Mouse (Mus musculus) lung, embryonic 15.5 days (tissue): ENCODE measurements around the gene Cps1. TPM values are rescaled to one million over a fixed set of nuclear protein-coding genes. Genes with fewer than 3 reads are reported as not detected.
A peak's percentile ranks its signal among the peaks of the same experiment; 100 is the strongest.

Experiments
- ATAC-seq: fragments of 200-750 bp; cut with Nextera tagmentation; 2 replicates; pipeline ENCODE4 v1.8.0; 2017; ENCODE audit warnings: moderate number of reproducible peaks, borderline replicate concordance; ENCODE audit not compliant: low FRiP score, low TSS enrichment; ENCODE audit errors: extremely low read depth
- H3K27ac ChIP-seq: fragments of 300-500 bp; sonication (generic); 2 replicates; pipeline ENCODE4 v1.5.1; 2015; ENCODE audit warnings: moderate library complexity, mild to moderate bottlenecking, inconsistent platforms
- H3K27me3 ChIP-seq: fragments of 300-500 bp; sonication (generic); 2 replicates; pipeline ENCODE4 v1.6.1; 2015; ENCODE audit warnings: inconsistent platforms
- H3K36me3 ChIP-seq: fragments of 300-500 bp; sonication (generic); 2 replicates; pipeline ENCODE4 v1.6.1; 2015; ENCODE audit warnings: inconsistent platforms
- H3K4me1 ChIP-seq: fragments of 300-500 bp; sonication (generic); 2 replicates; pipeline ENCODE4 v1.6.1; 2015; ENCODE audit warnings: inconsistent platforms
- H3K4me2 ChIP-seq: fragments of 300-500 bp; sonication (generic); 2 replicates; pipeline ENCODE4 v1.6.1; 2015; ENCODE audit warnings: inconsistent platforms, mild to moderate bottlenecking, moderate library complexity
- H3K4me3 ChIP-seq: fragments of 300-500 bp; sonication (generic); 2 replicates; pipeline ENCODE4 v1.5.1; 2015; ENCODE audit warnings: mild to moderate bottlenecking, inconsistent platforms
- H3K9ac ChIP-seq: fragments of 300-500 bp; sonication (generic); 2 replicates; pipeline ENCODE4 v1.6.1; 2015; ENCODE audit warnings: inconsistent platforms
- H3K9me3 ChIP-seq: fragments of 300-500 bp; sonication (generic); 2 replicates; pipeline ENCODE4 v1.6.1; 2016; ENCODE audit warnings: inconsistent platforms
- WGBS: fragments of 180-500 bp; shearing (Covaris S2); methylation state at CpG from one replicate; pipeline ENCODE4 v1.1.7; 2015; 5-methylcytosine and 5-hydroxymethylcytosine counted together
- polyA plus RNA-seq: library from polyadenylated mRNA; unstranded; fragments of >200 nt; fragmentation: Nextera tagmentation; extraction: Ambion mirVana; gene quantifications from 2 replicates; pipeline ENCODE4 v1.2.1, GENCODE M21; 2015

Cps1 gene
- polyA plus RNA-seq, 1 experiment from 2014 or later, result 1.1 TPM

GRCm38 (mm10) chr1:67143939-67144338, 21.1 kb downstream of the Cps1 start:
- no peak overlapping the region for H3K9ac ChIP-seq
- no peaks in the 10 kb centered on the region for H3K9me3 ChIP-seq
- H3K27me3 ChIP-seq, result no peaks in the 10 kb centered on the region
- 4% methylated on average over 8 of the region's 8 CpGs for WGBS
- no peak overlapping the region for H3K27ac ChIP-seq
- no peak overlapping the region for H3K4me3 ChIP-seq
- ATAC-seq, result no peak
- H3K36me3 ChIP-seq, result no peaks in the 10 kb centered on the region
- H3K4me1 ChIP-seq, result no peaks in the 10 kb centered on the region; the same call in 1 of the 2 replicates
- H3K4me2 ChIP-seq, result no peak overlapping the region

- H3K27ac ChIP-seq, result peak overlapping the region; percentile 33; the same call in 1 of the 2 replicates
Measured at GRCm38 (mm10) chr1:67151246-67151645, 28.4 kb downstream of the Cps1 start.

GRCm38 (mm10) chr1:67167283-67167682, 44.5 kb downstream of the Cps1 start:
- 79% methylated on average over 4 of the region's 4 CpGs for WGBS
- Histone ChIP-seq H3K27me3 (no peaks in the 10 kb centered on the region), H3K9me3 (no peaks in the 10 kb centered on the region), H3K4me1 (no peaks in the 10 kb centered on the region), H3K9ac (no peak overlapping the region), H3K27ac (no peak overlapping the region), H3K4me3 (no peak overlapping the region), H3K4me2 (no peak overlapping the region), H3K36me3 (no peaks in the 10 kb centered on the region)
- ATAC-seq, result no peak

More at GRCm38 (mm10) chr1:67151246-67151645, 28.4 kb downstream of the Cps1 start:
- no peak overlapping the region for H3K4me2 ChIP-seq
- H3K4me1 ChIP-seq, result no peaks in the 10 kb centered on the region
- ATAC-seq, result peak; percentile 52; the same call in 1 of the 2 replicates
- H3K9ac ChIP-seq, result no peak overlapping the region
- 46% methylated on average over 3 of the region's 3 CpGs for WGBS
- no peaks in the 10 kb centered on the region for H3K27me3 ChIP-seq
- no peaks in the 10 kb centered on the region for H3K36me3 ChIP-seq
- H3K4me3 ChIP-seq, result no peak overlapping the region
- H3K9me3 ChIP-seq, result no peaks in the 10 kb centered on the region

DNA sequence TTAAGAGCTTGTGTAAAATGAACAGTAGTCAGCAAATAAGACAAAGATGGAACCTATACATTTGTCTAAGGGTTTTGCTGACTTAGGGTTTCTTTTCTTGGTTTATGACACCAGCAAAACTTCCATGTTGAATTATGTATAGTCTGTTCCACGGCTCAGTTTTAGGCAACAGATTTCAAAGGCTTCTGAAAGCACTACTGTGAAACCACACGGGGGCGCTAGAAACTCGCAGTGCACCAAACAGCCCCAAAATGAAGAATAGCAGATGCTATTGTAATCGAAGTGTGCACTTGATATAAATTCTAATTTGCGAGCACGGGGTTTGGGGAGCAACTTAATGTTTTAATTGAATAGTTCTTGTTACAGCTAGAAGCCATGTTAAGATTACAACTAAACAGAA, 58.3 kb downstream of the Cps1 start:
- 6% methylated on average over 7 of the region's 7 CpGs for whole genome bisulfite sequencing
- Histone ChIP-seq H3K9ac (no peak overlapping the region), H3K27ac (no peak overlapping the region), H3K36me3 (no peaks in the 10 kb centered on the region), H3K9me3 (no peaks in the 10 kb centered on the region), H3K27me3 (no peaks in the 10 kb centered on the region), H3K4me2 (no peak overlapping the region), H3K4me1 (0 out of 2 replicates have a peak, but pooled peaks cover 4% of the 10 kb centered on the region), H3K4me3 (no peak overlapping the region)
- ATAC-seq, result no peak

DNA sequence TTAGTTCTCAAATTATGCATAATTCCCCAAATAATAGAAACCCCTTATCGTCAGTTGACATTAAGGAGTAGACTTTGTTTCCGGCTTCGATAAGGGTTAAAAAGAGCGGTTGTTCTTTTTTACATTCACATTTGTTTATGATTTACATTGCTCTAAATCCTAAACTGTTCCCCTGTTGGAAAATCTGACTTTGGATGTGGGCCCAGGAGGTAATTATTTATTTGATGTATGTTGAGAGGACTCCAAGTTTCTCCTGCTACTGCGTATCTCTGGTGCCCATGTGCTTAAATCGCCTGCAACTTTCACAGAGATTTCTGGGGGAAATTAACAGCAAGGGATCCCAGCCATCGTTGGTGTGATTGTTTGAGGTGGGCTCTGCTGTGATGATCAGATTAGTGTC, 59.4 kb downstream of the Cps1 start:
- no peak for ATAC-seq
- WGBS, result 50% methylated on average over 7 of the region's 7 CpGs

DNA sequence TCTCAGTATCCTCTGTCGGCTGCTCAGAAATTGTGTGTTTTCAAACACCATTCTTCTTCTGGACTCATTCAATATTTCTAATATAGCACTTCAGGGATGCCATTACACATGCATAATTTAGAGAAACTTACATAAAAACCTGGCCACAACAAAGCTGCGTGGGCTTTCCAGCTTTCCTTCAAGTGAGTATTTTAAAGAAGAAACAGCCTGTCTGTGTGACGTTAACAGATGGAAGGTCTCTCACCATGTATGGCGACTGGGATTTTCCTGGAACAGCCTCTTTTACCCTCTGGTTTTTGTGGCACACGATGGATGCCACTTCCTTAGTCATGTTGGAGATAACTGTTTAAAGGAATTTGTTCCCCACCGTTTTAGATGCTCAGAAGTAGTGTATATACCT, 60.7 kb downstream of the Cps1 start:
- Histone ChIP-seq H3K27ac (no peak overlapping the region), H3K4me3 (no peak overlapping the region), H3K27me3 (no peaks in the 10 kb centered on the region), H3K36me3 (no peaks in the 10 kb centered on the region), H3K9me3 (no peaks in the 10 kb centered on the region), H3K4me1 (0 out of 2 replicates have a peak, but pooled peaks cover 4% of the 10 kb centered on the region), H3K4me2 (no peak overlapping the region), H3K9ac (no peak overlapping the region)
- WGBS, result 59% methylated on average over 6 of the region's 6 CpGs
- no peak for ATAC-seq

More for the DNA sequence above, 59.4 kb downstream of the Cps1 start:
- Histone ChIP-seq H3K9ac (no peak overlapping the region), H3K36me3 (no peaks in the 10 kb centered on the region), H3K9me3 (no peaks in the 10 kb centered on the region), H3K27me3 (no peaks in the 10 kb centered on the region), H3K4me3 (no peak overlapping the region), H3K4me1 (0 out of 2 replicates have a peak, but pooled peaks cover 4% of the 10 kb centered on the region), H3K27ac (no peak overlapping the region), H3K4me2 (no peak overlapping the region)

- no peak overlapping the region for H3K27ac ChIP-seq
- no peaks in the 10 kb centered on the region for H3K36me3 ChIP-seq
- no peaks in the 10 kb centered on the region for H3K9me3 ChIP-seq
- H3K4me3 ChIP-seq, result no peak overlapping the region
- no peak for ATAC-seq
- 0 out of 2 replicates have a peak, but pooled peaks cover 4% of the 10 kb centered on the region for H3K4me1 ChIP-seq
- WGBS, result 72% methylated on average over 3 of the region's 3 CpGs
- no peak overlapping the region for H3K9ac ChIP-seq
- no peak overlapping the region for H3K4me2 ChIP-seq
- no peaks in the 10 kb centered on the region for H3K27me3 ChIP-seq
Measured at GRCm38 (mm10) chr1:67184134-67184533, 61.3 kb downstream of the Cps1 start.

GRCm38 (mm10) chr1:67197335-67197734, 74.5 kb downstream of the Cps1 start:
- no peak for ATAC-seq
- H3K9me3 ChIP-seq, result no peaks in the 10 kb centered on the region
- 89% methylated on average over 2 of the region's 2 CpGs for WGBS

GRCm38 (mm10) chr1:67218339-67218944, 95.6 kb downstream of the Cps1 start:
- Histone ChIP-seq H3K9ac (no peak overlapping the region), H3K36me3 (no peaks in the 10 kb centered on the region), H3K9me3 (no peaks in the 10 kb centered on the region), H3K4me3 (no peak overlapping the region), H3K4me2 (no peak overlapping the region), H3K27me3 (no peaks in the 10 kb centered on the region), H3K4me1 (no peaks in the 10 kb centered on the region), H3K27ac (no peak overlapping the region)
- WGBS, result 27% methylated on average over 2 of the region's 2 CpGs
- no peak for ATAC-seq

More at GRCm38 (mm10) chr1:67197335-67197734, 74.5 kb downstream of the Cps1 start:
- no peaks in the 10 kb centered on the region for H3K36me3 ChIP-seq
- no peak overlapping the region for H3K9ac ChIP-seq
- no peak overlapping the region for H3K4me3 ChIP-seq
- no peak overlapping the region for H3K27ac ChIP-seq
- no peak overlapping the region for H3K4me2 ChIP-seq
- no peaks in the 10 kb centered on the region for H3K4me1 ChIP-seq
- no peaks in the 10 kb centered on the region for H3K27me3 ChIP-seq

GRCm38 (mm10) chr1:67223666-67224065, 100.8 kb downstream of the Cps1 start:
- no peak overlapping the region for H3K4me3 ChIP-seq
- no peak overlapping the region for H3K4me2 ChIP-seq
- H3K4me1 ChIP-seq, result no peaks in the 10 kb centered on the region
- no peak overlapping the region for H3K9ac ChIP-seq
- H3K36me3 ChIP-seq, result no peaks in the 10 kb centered on the region
- no peaks in the 10 kb centered on the region for H3K9me3 ChIP-seq
- H3K27ac ChIP-seq, result no peak overlapping the region
- WGBS, result 69% methylated on average over 7 of the region's 7 CpGs
- ATAC-seq, result no peak
- H3K27me3 ChIP-seq, result no peaks in the 10 kb centered on the region

DNA sequence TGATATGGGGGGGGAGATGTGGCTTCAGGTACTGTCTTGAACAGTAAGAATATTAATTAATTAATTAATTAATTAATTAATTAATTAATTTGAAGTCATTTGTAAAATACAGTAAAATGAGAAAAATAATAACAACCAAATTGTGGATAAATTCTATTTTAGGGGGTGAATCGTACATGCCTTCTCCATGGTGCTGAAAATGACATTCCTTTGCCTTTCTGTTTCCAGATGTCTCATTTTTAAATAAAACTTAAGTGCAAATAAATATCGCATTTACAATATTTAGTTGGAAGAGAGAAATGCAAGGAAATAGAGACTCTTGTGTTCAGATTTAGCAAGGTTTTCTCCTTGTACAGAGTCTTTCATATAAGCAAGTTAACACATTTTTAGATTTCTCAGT, 112.0 kb downstream of the Cps1 start:
- Histone ChIP-seq H3K4me2 (no peak overlapping the region), H3K36me3 (no peaks in the 10 kb centered on the region), H3K4me3 (no peak overlapping the region), H3K9me3 (no peaks in the 10 kb centered on the region), H3K4me1 (no peaks in the 10 kb centered on the region), H3K9ac (no peak overlapping the region), H3K27me3 (no peaks in the 10 kb centered on the region), H3K27ac (no peak overlapping the region)
- WGBS, result 50% methylated on average over 2 of the region's 2 CpGs
- ATAC-seq, result no peak

DNA sequence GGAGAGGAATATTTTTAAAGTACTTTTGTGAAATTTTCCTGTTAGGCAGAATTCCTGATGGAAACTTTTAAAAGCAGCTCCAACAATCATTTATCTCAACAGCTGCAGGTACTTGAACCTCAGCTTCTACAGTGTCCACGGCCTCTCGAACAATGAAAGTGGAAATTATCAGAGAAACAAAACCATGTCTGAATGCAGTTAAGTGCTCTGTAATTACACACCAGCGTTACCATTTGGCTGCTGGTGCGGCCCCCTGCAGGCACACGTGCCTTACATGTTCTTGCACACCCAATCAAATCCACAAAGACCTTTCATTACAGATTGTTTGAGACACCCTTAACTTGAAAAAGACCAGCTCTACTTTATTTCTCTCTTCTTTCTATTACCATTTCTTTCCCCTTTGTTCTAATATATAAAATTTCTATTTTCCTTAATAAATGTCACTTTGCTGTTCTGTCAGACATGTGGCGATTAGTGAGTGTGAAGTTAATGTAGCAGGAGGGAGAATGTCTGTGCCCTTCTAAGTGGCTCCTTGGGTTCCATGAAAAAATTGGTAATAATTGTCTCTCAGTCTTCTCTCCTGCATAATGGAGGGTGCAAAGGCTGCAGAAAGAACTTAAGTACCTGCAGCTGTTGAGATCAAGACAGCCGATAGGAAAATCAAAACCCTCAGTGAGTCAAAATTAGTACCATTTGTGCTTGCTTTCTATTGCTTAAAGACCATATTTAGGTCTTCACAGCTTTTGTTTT, 112.8 kb downstream of the Cps1 start:
- Histone ChIP-seq H3K36me3 (no peaks in the 10 kb centered on the region), H3K4me3 (no peak overlapping the region), H3K9ac (no peak overlapping the region), H3K4me1 (no peaks in the 10 kb centered on the region), H3K27ac (no peak overlapping the region), H3K27me3 (no peaks in the 10 kb centered on the region), H3K9me3 (no peaks in the 10 kb centered on the region), H3K4me2 (no peak overlapping the region)
- no peak for ATAC-seq
- WGBS, result 74% methylated on average over 7 of the region's 7 CpGs
